Mouse (Mus musculus) left cerebral cortex, adult 18-20 months (tissue): ENCODE measurements around the gene Spry2. TPM values are rescaled to one million over a fixed set of nuclear protein-coding genes. Genes with fewer than 3 reads are reported as not detected.

Experiments used
- DNase-seq, 2 experiments: peaks; one replicate each; pipeline ENCODE4 v3.0.0; 2021 to 2022; ENCODE audit warnings: low spot score in 2 of 2, mixed read lengths in 1 of 2
- total RNA-seq, 2 experiments: library from RNA; stranded (reverse); gene quantifications; 2 replicates each; pipeline ENCODE4 v1.2.3; 2021

Gene Spry2
- total RNA-seq, 2 experiments from 2014 or later: 101 to 110 TPM

DNA sequence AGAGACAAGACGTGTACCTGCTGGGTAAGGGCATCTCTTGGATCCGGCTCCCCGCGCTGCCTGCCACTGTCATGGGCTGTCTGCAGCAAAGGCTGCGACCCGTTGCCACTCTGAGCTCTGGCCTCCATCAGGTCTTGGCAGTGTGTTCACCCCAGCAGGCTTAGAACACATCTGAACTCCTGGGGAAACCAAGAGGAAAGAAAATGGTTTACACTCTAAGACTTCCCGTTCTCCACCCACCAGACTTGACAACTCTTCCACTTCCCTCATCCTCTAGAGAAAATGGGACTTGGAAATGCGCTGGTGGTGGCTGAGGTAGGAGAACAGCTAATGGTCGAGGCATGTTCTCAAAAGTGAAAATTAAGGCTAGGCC, 3.0 kb downstream of the Spry2 start:
- DNase-seq: peak; percentile 30 to 34

DNA sequence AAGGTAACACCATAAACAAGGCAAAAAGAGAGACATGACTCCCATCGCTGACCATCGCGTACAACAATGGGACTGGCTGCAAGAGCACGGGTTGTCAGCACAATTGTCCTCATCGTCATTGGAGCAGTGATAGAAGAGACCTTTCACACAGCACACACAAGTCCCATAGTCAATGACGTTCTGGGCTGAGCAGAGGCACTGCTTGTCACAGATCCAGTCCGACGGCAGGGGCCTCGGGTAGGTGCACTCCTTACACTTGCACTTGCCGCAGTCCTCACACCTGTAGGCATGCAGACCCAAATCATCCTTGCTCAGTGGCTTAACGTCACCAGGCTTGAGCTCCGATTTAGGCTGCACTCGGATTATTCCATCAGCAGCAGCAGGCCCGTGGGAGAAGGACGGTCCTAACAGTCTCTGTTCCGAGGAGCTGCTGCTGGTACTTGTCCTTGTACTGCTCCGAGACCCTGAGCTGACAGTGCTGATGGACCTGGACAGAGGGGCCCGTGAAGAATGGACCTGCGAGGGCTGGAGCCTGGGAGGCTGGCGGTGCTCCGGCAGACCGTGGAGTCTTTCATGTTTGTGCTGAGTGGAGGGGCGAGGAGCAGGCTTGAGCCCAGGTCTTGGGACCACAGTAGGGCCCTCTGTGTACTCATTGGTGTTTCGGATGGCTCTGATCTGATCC, 3.5 kb downstream of the Spry2 start:
- peak; percentile 31 to 44 for DNase-seq

DNA sequence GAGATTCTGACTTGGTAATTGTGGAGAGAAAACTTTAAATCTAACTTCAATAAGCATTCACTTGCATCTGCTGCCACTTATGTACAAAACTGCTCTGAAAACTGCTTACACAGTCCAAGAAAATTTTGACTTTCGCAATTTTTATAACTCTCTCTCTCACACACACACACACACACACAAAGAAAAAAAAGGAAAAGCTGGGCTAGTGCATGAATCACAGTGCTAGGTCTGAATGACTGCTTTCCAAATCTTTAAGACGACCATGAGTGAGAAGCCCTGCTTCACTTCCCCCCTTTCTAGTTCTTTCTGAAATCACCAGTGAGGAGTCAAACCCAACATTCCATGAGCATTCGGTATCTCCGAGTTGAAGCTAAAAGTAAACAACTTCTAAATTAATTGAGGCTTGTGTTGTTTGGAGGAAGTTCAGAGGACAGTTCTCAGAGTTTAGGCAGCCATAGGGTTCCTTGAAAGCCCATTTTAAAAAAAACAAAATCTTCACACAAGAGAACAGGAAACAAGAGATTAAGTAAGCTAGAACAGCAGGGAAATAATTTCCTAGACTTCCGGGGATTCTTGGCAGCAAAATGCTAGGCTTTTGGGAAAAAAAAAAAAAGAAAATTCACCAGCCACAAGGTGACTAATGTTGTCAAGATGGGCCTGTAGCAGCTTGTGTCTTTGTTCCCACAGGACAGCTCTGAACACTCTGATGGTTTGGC, 5.9 kb downstream of the Spry2 start:
- DNase-seq: no peak

DNA sequence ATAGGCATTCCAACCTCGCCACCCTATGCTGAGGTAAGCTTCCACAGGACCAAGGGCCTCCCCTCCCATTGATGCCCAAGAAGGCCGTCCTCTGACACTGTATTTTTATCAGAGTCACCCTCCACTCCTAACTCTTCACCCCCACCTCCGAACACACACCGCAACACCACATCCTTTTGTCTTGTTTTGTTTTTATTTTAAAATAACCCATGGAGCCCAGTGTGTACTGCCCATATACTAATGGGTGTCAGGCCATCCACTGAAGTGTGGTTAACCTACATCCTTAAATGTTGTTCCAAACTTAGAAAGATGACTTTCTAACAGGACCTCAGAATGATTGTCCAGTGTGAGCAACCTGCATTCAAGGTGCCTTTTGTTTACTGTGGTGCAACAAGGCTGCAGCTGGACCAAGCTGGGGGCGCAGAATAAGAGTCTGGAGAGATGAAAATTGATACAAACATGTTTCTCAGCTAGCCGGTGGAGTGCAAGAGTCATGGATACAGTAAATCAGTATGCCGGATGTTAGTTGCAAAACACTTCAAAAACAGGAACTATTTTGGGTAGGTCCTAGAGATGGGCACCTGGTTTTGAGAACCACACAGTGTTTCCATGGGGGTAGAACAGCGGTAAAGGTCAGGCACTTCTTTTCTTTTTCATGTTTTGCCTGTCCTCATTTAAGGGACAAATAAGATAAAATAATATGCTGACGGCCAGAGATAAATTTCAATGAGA, 9.8 kb downstream of the Spry2 start:
- no peak for DNase-seq

DNA sequence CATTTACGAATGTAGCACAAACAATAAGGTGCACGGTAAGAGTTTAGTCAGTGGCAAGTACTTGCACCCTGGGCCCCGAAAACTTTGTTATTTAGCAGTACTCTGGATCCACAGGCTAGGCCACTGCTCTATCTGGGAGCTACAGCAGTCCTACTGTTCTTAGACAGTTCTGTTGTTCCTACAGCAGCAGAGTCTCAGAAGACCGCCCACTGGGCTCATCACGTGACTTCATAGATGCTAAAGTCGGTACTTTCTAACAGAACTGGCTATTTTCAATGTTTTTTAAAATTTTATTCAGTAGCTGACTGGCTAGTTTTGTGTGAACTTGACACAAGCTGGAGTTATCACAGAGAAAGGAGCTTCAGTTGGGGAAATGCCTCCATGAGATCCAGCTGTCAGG, 11.4 kb downstream of the Spry2 start:
- DNase-seq: no peak

DNA sequence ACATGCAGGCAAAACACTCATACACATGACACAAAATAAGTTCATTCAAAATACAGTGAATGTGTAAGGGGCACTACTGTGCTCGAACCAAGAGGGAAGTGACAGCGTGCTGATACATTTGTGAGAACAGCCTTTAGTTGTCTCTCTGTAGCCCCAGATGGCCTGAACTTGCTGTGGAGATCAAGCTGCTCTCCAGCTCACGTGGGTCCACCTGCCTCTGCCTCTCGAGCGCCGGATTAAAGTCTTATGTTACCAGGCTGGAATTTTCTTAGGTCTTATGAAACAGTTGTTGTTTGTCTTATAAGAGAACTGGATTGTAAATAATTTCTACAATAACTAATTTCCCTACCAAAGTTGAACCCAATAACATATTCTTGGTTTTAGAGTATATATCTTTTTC, 13.4 kb downstream of the Spry2 start:
- DNase-seq: no peak

DNA sequence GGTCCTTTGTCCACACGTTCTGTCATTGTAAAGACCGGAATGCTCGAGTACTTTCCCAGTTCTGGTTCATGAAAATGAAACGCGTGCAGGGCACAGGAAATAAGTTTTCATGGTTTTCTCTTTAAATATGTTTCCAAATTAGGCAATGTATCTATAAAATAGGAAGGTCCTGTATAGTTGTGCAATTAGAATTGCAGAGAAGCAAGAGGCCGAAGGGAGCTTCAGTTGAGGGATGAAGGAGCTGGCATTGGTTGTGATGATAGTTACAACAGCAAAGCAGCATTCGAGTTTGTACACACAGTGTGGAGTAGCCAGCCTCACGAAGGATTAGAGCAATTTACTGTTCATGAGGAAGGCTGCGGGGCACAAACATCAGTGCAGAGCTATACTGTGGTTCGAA, 18.3 kb downstream of the Spry2 start:
- DNase-seq: no peak

DNA sequence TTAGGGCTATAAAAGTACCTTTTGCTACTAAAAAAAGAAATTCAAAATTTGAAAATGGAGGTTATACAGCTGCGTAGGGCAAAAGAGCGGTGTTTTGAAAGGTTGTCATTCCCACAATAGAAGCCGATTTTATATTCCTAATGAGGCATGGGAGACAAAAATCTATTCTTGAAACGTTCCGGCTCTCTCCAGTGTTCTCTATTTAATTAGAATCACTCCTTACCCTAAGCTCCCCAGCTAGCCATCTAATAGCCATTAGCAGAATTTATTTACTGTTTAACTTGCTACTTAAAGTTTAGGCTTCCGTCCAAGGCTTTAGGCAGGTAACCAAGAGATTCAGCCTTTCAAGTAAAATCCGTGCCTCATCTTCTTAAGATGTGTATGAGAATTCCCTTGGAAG, 20.2 kb downstream of the Spry2 start:
- DNase-seq: no peak

DNA sequence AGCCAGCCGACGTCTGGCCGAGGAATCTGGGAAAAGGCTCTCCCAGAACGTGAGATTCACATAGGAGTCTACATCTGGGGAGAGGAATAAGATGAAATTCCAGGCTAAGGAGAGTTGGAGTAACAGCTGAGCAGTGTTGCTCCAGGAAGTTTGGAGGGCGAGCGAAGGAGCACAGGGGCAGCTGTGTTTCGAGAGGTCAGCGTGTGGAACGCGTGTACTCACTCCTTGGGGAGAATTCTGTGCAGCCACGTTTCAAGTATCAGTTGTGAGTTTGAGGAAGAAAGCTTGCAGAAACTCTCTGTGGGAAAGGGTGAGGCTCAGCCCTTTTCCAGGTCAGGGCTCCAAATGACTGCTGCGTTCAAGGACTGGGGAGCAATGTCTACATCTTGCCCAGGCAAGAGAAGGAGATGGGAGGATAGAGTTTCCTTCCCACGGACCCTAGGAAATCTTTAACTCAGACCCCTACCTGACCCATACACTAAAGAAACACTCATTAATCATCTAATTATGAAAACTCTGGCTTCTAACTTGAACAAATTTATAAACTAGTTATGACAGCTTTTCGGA, 26.2 kb downstream of the Spry2 start:
- DNase-seq: no peak

DNA sequence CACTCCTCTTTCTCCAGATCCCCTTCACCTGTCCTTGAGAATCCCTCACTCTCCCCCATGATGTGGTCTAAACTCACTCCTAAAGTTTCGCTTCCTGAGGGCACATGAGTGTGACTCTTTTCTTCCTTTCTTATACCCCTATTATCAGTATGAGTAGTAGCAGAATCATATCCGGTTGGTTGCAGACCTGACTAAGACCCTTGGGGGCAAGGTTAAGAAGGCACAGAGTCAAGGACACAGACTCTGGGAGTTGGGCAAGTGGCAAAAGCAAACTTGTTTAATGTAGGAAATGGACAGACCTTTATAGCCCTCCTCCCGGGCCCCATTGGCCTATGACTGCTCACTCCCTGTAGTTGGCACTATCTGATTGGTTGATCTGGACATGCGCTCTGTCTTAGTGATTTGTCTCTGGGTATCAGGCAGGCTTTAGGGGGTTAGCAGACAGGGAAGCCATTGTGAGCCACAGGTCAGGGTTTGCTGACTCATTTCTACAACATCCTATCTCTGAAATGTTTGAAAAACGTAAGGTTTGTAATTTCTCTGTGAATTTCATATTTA, 31.2 kb downstream of the Spry2 start:
- no peak for DNase-seq

DNA sequence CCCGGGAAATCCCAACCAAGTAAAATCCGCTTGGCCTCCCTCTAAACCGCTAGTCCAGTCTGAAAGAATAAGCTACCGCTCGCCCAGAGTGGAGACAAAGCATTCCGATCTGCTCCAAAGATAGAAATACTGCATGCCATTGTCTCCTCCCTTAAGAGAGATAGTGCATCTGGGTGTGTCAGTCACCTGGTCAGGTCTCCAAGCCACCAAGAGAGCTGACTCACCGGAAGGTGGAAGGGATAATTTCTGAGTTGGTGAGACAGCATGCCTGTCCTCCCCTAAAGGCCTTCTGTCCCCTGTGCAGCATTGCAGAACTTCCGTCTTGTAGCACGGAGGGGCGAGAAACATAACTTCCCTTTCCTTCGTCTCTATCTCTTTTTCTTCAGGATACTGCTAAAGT, 34.4 kb downstream of the Spry2 start:
- no peak for DNase-seq

DNA sequence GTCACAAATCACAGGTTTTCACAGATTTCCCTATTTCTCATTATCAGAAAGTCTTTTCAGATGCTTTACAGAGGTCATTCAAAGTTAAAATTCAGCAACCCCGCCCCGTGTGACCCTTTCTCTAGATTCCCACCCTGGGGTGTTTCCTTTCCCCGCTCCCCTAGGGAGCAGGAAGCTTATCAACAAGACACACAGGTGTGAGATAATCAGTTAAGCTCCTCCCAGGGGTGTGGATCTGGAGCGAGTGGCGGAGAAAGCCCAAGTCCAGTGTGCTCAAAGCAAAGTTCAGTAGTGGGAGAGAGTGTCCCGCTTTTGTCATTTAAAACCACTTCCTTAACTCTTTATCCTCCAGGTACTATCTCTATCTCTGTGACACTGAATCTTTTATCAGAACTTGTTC, 35.7 kb downstream of the Spry2 start:
- no peak for DNase-seq

DNA sequence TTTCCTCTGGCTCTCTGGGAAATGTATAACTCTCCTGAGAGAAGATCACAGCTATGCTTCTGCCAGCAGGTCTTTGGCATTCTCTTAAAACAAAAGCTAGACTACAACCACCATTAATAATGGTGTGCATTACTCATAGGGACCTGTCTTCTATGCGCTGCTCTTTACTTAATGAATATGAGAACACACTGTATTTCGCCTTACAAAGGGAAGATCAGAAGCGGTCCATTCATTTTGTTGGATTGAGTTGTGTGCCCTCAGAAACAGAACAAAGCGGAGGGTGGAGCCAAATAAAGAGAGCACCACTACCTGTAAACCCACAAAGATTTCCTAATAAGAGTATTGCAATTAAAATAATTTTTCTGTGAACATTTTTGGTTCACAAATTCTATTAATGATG, 36.3 kb downstream of the Spry2 start:
- no peak for DNase-seq

DNA sequence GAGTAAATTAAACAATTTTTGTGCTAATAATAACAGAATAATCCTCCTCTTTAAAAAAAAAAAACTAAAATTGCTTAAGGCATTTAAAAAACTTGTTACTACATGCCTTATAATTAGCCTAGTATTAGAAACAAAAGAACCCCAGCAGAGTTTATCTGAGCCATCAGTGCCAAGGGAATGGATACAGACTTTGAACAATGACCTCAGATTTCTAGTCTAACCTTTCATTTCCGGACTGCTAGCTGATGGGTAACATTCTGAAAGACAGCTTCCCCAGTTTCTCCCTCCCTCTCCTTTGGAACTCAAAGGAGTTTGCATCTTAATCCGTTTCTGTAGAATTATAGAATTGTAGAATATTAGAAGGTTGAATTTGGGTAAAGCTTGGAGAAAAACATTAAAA, 36.7 kb downstream of the Spry2 start:
- DNase-seq: no peak

DNA sequence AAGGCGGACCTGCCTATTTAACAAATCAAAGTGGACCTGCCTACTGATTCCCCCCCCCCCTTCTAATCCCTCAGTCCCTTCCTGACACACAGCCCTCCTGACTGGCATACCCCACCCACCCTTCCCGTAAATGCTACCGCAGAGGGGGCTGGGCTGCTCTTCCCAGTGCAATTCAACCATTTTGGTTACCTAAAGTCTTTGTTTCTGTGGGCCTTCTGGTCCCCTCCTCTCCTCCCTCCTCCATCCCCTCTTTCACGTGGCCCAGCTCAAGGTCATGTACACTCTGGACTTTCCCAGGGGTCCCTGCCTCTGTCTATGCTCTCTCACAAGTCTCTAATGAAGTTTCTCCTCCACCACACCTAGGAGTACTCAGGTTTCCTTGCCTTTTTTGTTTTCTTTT, 37.3 kb downstream of the Spry2 start:
- DNase-seq: no peak

DNA sequence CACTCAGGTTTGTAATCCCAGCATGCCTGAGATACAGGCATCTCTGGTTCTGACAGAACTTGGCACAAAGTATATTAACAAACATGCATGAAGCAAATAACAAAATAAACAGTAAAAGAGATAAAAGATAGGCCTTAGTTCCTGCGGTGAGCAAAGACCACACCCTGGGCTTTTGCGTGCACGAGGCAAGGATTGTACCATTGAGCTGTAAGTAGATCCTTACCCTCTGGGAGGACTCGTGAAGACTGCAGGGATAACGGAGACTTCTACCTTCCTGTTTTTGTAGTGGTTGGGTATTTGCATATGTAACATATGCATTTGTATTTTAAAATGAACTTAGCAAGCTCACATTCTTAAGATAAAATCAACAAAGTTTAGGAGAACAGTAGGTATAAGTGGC, 37.7 kb downstream of the Spry2 start:
- no peak for DNase-seq

DNA sequence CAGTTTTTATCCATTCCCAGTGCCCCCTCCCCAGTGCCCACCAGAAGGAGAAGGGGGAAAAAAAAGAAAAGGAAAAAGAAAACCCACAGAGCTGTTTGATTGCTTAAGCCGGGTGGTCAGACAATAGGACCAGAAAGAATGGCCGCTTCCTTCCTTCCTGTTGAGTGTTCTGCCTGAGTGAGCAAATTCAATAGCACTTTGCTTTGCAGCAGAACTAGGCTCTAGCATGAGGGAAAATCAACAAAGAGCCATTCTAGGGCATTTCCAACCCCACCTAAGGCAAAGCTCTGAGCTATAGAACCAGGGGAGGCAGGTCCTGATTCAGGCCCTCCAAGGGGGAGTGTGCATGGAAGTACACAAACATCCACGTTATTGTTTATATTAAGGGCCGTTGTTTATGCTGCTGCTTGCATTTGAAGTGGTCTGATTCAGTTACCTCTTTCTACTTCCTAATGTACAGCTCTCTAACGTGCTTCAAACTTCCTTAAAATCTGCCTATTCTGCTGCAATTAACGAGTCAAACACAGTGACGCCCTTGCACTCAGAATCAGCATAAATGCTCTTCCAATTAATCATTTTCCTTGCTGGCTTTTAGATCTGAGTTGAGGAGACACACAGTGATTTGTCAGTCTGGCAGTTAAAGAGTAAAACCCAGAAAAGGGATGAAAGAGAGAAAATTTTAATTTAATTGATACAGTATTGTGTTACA, 45.1 kb downstream of the Spry2 start:
- no peak for DNase-seq
